Mouse (Mus musculus) thymus, postnatal 0 days (tissue): Measurements from ENCODE around the gene Chd3. TPM values are rescaled to one million over a fixed set of nuclear protein-coding genes. Genes with fewer than 3 reads are reported as not detected.

ENCODE experiments used
- DNase-seq: peaks from one replicate; pipeline ENCODE4 v3.0.0-alpha.2; 2015; ENCODE audit warnings: low spot score
- polyA plus RNA-seq: library from polyadenylated mRNA; unstranded; fragments of >200 nt; fragmentation: Nextera tagmentation; extraction: Ambion mirVana; gene quantifications from 2 replicates; pipeline ENCODE4 v1.2.1, GENCODE M21; 2015

The Chd3 gene
- polyA plus RNA-seq, 1 experiment from 2014 or later: 13.2 TPM

DNA sequence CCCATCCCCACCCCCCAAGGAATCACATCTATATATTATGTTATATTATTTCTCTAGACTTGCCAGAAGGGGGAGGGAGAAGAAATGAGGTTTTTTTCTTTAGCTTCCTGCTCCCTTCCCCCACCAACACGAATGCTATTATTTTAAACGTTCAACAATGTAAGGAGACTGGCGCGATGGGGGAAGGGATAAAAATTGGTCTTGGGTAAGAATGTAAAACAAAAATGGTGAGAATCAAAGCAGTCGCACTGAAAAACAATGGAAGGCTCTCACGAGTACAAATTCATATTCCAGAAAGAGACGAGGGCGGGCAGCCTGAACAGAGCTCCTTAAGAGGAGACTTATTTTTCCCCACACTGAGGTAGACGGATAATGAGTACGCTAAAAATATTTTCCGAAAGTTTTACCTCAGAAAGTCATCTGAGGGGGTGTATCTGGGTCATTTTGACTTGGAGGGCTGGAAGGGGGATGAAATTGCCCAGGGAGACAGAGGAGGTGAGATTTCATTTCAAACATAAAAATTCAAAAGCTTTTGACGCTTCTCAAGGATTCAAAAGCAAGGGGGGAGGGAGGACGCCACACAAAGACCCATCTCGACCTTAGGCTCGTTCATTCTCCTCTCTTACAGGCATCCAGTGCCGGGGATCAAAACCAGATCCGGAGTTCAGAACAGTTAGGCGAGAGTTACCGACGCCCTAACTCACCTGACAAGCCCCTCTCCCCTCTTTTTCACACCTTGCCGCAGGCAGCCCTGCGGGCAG lies 2.2 kb downstream of the Chd3 start:
- no peak for DNase-seq

DNA sequence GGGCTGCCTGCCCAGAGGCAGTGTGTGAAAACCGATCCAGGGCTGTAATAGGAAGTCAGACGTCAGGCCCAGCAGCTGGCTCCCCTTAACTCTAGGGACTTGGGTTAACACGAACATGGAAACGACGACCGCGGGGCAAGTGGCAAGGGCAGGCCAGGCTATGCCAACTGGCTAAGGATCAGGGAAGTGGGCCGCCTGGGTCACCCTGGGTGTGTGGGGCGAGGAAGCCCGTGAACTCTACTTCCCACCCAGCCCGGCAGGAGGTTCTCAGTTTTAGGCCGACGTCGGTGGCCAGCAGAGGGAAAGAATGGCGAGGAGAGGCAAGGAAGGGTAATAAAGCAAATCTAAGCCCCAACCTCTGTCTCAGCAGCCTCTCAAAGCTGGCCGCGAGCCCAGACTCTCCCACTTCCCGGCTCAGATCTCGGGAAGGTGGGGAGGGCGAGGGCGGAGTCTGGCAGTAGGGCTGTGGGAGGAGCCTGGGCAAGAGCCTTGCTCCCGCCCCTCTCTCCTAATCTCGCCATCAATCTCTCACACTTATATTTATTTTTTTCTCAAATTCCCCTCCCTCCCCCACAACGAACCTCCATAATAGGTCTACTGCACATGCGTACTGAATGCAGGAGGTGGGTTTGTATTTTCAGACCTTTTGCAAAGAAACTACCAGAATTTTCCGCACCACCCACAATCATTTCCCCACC lies 2.9 kb downstream of the Chd3 start:
- peak; percentile 75 for DNase-seq

DNA sequence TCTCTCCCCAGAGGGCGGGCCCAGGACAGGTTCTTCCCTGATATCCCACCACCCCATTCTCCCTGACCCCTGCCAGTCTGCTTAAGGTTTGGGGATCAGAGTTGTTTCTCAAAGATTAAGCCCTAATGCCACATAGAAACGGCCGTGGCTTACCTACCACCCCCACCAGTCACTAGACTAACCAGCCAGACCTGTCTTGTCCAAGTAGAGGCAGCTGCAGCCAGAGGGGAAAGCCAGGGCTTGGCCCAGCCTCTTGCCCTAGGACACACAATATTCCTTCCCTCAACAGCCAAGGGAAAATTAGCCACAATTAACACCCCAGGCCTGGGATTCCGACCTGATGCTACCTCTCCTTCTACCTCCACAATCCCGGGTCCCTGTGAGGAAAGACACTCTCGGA lies 3.5 kb downstream of the Chd3 start:
- no peak for DNase-seq

DNA sequence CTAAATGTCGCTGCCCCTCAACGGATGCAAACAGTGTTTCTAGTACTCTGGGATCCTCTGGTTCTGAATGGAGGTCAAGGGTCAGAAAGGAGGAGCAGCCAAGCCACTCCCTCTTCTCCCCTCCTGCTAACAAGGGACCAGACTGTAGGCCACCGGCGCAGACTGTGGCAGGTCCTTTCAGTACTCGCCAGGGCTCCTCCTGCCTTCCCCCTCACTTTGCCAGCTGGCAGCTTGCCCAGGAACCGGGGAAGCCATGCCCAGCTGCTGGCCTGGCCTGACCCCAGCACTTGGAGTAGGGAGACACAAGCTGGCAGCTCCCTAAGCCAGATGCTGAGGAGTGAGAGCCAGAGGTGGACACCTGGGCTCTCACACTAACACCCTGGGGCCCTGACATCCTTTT lies 4.3 kb downstream of the Chd3 start:
- no peak for DNase-seq

GRCm38 (mm10) chr11:69364376-69364775 lies 4.8 kb downstream of the Chd3 start:
- DNase-seq: no peak

DNA sequence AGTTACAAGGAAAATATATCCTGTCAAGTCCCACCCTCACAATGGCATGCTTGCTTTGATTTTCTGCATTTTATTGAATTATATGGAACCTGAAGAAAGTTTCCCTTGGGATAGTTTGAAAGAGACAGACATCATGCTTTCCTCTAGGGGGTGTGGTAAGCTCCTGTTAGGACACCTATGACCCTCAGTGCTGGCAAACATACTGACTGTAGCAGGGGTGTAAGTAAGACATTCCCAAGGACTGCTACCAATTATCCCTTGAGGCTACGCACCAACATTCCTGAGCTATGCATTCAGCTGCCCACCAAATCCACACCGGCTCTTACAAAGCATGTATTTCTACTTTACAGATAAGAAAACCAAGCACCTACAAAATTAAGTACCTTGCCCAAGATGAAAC lies 6.7 kb downstream of the Chd3 start:
- no peak for DNase-seq

DNA sequence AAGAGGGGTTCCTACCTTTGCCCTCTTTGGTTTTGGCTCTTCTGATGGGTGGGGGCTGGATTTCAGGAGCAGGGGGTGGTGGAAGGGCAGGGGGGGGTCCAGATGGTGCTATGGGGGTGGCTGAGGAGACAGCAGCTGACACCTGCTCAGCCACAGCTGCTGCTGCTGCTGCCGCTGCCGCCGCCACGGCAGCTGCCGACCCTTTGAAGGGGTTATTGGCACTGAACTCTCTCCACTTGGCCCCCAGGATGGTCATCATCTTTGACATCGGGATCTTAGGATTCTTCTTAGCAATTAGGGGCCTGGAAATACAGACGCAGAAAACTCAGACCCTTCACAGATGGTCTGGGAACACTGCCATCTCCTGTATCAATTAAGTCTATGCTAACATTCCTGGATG lies 7.2 kb downstream of the Chd3 start:
- DNase-seq: no peak

- no peak for DNase-seq
Observed at GRCm38 (mm10) chr11:69357690-69358089, 11.5 kb downstream of the Chd3 start.

DNA sequence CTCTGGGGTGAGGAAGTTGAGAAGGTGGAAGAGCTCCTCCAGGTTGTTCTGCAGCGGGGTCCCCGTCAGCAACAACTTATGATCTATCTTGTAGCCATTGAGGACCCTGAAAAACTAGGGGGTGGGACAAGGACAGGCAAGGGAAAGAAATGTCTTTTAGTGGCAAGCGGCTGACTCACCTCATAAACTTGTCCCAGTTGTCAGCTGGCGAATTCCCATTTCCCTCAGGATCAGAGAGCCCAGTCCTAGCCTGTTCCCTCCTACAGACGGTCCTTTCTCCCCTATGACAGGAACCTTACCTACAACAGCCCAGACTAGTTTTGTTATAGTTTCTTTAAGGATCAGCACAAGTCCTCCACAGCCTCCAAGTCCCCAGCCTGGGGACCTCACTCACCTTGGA lies 12.7 kb downstream of the Chd3 start:
- no peak for DNase-seq

- no peak for DNase-seq
Observed at GRCm38 (mm10) chr11:69346441-69346840, 22.8 kb downstream of the Chd3 start.

DNA sequence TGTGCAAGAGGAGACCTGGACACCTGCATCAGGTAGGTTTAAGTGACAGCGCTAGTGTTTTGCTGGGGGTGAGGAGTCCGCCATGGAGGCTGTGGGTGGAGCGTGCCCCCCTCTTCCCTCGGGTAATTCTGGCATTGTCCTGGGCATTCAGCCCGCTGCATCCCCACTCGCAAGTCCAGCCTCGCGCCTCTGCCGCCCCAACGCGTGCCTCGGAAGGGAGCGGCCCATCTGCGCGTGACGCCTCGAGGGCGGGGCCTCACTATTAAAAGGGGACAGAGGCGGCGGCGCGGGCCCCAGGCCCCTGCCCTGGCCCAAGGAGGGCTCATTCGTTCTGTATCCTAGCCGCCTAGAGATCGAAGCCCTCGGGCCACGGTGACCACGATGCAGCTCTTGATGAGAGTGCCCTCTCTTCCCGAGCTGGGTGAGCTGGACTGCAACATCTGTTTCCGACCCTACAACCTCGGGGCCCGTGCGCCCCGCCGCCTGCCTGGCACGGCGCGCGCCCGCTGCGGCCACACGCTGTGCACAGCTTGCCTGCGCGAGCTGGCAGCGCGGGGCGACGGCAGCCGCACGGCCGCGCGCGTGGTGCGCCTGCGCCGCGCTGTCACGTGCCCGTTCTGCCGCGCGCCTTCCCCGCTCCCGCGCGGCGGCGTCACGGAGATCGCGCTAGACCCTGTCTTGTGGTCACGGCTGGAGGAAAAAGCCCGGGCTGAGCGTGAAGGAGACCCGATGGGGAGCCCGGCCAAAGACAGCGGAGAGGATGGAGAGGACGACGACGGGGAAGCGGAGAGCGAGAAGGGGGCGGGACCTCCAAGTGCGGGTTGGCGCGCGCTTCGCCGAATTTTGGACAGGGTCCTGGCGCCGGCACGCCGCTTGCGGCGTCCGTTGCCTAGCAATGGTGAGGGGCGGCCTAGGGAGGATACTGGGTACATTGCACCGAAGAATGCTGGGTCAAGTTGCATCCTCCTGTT lies 28.8 kb downstream of the Chd3 start, which contains the start of gene Rnf227:
TSS of gene Rnf227 (plus strand) at position 301 of the 971 bp plus-strand sequence.
- DNase-seq: peak; percentile 84

DNA sequence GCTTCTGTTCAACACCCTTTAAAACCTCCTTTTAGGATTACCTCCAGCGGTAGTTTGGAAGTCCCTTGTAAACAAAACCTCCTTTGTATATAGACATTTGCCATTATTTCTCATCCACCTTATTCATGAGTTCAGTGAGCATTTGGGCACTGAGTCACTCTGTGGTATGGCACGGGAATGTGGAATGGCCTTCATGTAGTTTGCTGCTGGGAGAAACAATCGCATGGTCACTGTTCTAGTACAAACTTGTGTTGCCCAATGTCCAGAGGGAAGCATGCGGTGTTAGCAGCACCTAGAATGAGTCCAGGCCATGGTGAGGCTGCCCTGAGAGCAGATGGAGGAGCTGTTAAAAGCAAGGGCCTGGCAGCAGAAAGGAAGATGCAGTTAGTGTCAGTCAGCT lies 34.4 kb downstream of the Chd3 start:
- no peak for DNase-seq

- peak; percentile 12 for DNase-seq
Observed at GRCm38 (mm10) chr11:69333922-69334321, 35.3 kb downstream of the Chd3 start.

GRCm38 (mm10) chr11:69332713-69333253 lies 36.4 kb downstream of the Chd3 start:
- no peak for DNase-seq

GRCm38 (mm10) chr11:69331929-69332405 lies 37.2 kb downstream of the Chd3 start:
- peak; percentile 76 for DNase-seq

DNA sequence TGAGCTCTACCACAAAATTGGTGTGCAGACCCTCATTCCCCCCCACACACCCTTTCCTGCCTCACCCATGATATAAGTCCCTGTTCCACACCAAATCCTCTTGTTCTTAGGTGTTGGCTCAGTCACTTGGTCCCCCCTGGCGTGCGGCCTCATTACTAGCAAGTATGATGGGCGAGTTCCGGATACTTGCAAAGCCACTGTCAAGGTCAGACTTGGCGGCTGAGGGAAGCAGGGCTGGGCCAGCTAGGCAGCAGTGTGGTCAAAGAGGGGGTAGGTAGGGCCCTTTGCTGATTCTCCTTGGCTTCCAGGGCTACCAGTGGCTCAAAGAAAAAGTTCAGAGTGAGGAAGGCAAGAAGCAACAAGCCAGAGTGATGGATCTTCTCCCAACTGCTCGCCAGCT lies 38.1 kb downstream of the Chd3 start:
- DNase-seq: no peak

- no peak for DNase-seq
Observed at GRCm38 (mm10) chr11:69328517-69328916, 40.7 kb downstream of the Chd3 start.

DNA sequence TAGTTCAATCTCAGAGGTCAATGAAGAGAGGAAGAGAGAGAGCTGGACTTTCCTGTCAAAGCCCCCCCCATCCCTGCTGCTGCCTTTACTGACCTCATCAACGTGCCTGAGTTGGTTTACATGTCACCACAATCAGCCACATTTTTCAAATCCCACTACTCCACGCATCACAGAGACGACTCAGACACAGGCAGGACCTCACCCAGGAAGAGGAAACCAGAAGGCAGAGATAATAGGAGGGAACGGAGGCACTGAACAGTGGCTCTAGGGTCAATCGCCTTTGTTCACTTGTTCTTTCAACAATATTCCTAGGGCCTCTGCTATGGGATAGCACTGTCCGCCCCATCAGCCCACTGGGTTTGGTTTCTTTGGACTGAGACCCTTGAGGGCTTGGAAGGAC lies 41.6 kb downstream of the Chd3 start:
- DNase-seq: no peak

GRCm38 (mm10) chr11:69327157-69327442 lies 42.1 kb downstream of the Chd3 start:
- DNase-seq: no peak

DNA sequence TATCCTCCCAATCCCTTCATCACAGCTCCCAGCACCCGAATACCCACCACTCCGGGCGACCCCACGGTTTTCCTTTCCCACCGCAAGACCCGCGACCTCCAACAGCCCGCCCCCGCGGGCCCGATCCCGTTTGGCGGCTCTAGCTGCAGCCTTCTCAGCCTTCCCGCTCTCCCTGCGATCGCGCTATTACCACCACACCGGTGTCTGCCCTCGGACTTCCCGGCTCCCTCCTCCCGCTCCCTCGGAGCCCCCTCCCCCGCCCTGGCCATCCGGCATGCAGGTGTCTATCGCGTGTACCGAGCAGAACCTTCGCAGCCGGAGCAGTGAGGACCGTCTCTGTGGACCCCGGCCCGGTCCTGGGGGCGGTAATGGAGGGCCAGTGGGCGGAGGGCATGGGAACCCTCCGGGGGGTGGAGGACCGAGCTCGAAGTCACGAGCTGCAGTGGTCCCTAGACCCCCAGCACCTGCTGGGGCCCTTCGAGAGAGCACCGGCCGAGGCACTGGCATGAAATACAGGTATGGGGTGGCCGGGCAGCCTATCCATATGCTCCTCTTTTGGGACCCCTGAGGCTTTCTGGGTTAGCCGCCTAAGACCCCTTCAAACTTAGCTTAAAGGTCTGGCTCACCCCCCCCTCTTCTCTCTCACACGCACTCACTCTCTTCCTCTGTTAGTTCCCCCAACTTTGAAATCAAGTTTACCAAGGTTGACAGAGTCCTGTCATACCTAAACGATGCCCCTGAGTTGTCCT lies 42.6 kb downstream of the Chd3 start:
- peak; percentile 38 for DNase-seq
